Mouse (Mus musculus) heart, embryonic 11.5 days (tissue): ENCODE data around the gene Bach2. TPM values are rescaled to one million over a fixed set of nuclear protein-coding genes. Genes with fewer than 3 reads are reported as not detected.

Experiments used
- ATAC-seq: fragments of 200-750 bp; cut with Nextera tagmentation; replicated peaks from 2 replicates; pipeline ENCODE4 v1.8.0; 2017; ENCODE audit warnings: moderate library complexity; ENCODE audit not compliant: insufficient number of reproducible peaks, low FRiP score, low TSS enrichment
- H3K27ac ChIP-seq: fragments of 300-500 bp; sonication (generic); 2 replicates; pipeline ENCODE4 v1.5.1; 2014; ENCODE audit warnings: mild to moderate bottlenecking, low read depth, low read length
- H3K27me3 ChIP-seq: fragments of 300-500 bp; sonication (generic); 2 replicates; pipeline ENCODE4 v1.6.1; 2014; ENCODE audit warnings: mild to moderate bottlenecking, low read length, mixed read lengths; ENCODE audit not compliant: control insufficient read depth, insufficient read depth
- H3K36me3 ChIP-seq: fragments of 300-500 bp; sonication (generic); 2 replicates; pipeline ENCODE4 v1.6.1; 2014; ENCODE audit warnings: mild to moderate bottlenecking, low read length, moderate library complexity, mixed read lengths; ENCODE audit not compliant: control insufficient read depth, insufficient read depth
- H3K4me1 ChIP-seq: fragments of 300-500 bp; sonication (generic); 2 replicates; pipeline ENCODE4 v1.6.1; 2014; ENCODE audit warnings: low read length; ENCODE audit not compliant: control insufficient read depth, insufficient read depth
- H3K4me2 ChIP-seq: fragments of 300-500 bp; sonication (generic); 2 replicates; pipeline ENCODE4 v1.6.1; 2014; ENCODE audit warnings: mild to moderate bottlenecking, moderate library complexity
- H3K4me3 ChIP-seq: fragments of 300-500 bp; sonication (generic); 2 replicates; pipeline ENCODE4 v1.5.1; 2014; ENCODE audit warnings: low read depth, low read length
- H3K9ac ChIP-seq: fragments of 300-500 bp; sonication (generic); 2 replicates; pipeline ENCODE4 v1.6.1; 2014; ENCODE audit warnings: mild to moderate bottlenecking, low read depth, low read length, moderate library complexity
- H3K9me3 ChIP-seq: fragments of 300-500 bp; sonication (generic); replicated peaks from 2 replicates; pipeline ENCODE4 v1.6.1; 2016; ENCODE audit warnings: low read length; ENCODE audit not compliant: control insufficient read depth
- WGBS: fragments of 180-500 bp; shearing (Covaris S2); extraction: QIAGEN DNeasy Blood & Tissue Kit; methylation state at CpG from one replicate; pipeline ENCODE4 v1.1.7; 2014; ENCODE audit not compliant: insufficient replicate concordance; 5-methylcytosine and 5-hydroxymethylcytosine counted together
- polyA plus RNA-seq: library from polyadenylated mRNA; unstranded; fragments of >200 nt; fragmentation: Nextera tagmentation; extraction: Ambion mirVana; gene quantifications from 2 replicates; pipeline ENCODE4 v1.2.1, GENCODE M21; 2014

Gene Bach2
- polyA plus RNA-seq, 1 experiment from 2014 or later: 8.0 TPM

DNA sequence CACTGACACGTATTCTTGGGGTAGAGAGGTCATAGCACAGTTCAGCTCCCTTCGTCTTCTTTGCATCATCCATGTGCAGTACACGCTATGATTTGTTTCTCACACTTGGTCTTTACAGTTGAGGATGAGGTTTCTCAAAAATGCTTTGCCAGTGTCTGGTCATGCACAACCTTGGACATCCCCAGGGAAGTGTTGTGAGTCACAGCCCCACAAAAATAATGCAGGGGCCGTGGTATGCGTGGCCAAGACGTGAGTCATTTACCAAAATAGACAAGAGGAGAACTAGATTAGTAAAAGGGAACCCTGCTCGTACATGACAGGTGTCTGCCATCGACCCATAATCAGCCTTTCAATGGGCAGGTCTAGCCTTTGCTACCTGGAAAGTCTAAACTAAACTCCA is 152.7 kb downstream of the Bach2 start:
- Histone ChIP-seq H3K4me1 (peaks cover 40% of the 10 kb centered on the region), H3K4me3 (no peak overlapping the region), H3K36me3 (no peaks in the 10 kb centered on the region), H3K4me2 (no peak overlapping the region), H3K9me3 (no peaks in the 10 kb centered on the region), H3K27me3 (no peaks in the 10 kb centered on the region), H3K27ac (no peak overlapping the region), H3K9ac (no peak overlapping the region)
- 75% methylated on average over 8 of the region's 8 CpGs for WGBS
- ATAC-seq: no peak

DNA sequence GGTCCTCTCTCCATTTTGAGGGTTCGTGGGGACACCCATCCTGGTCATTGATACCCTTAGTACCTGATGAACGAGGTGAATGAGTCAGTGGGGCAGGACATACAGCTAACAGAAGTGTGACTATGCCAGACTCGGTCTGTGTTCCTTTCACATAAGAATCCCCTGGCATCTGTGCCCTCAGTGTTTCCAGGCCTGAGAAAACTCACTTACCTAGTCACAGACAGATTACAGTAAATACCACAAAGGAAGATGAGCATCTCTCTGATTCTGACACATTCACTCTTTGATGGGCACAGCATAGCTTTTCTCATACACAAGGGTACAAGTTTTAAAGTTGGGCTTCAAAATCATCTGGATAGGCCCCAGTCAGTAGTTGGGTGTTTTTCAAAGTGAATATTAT is 154.6 kb downstream of the Bach2 start:
- Histone ChIP-seq H3K27me3 (no peaks in the 10 kb centered on the region), H3K36me3 (no peaks in the 10 kb centered on the region), H3K4me1 (peaks cover 20% of the 10 kb centered on the region), H3K4me2 (no peak overlapping the region), H3K9me3 (no peaks in the 10 kb centered on the region), H3K27ac (no peak overlapping the region), H3K4me3 (no peak overlapping the region), H3K9ac (no peak overlapping the region)
- no peak for ATAC-seq
- WGBS: 72% methylated on average over 3 of the region's 3 CpGs

DNA sequence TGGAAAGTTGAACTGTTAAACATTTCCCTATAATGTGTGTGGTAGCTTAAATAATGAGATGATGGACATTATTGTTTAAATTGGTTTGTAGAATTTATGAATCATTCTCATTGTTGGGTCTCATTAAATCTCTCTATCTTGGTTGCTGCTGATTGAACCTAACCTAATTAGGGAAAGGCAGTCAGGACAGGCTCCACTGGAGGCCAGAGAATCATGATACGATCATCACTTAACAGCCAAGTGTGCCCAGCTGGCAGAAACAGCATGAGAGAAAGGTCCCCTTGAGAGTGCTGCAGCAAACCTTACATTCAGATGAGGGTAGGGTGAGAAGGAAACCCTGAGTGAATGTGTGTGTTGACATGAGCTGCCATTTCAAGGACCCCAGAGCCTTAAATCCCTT is 155.3 kb downstream of the Bach2 start:
- H3K9ac ChIP-seq: no peak overlapping the region
- H3K4me1 ChIP-seq: peaks cover 13% of the 10 kb centered on the region
- H3K4me3 ChIP-seq: no peak overlapping the region
- WGBS: 63% methylated on average over 1 of the region's 1 CpGs
- H3K4me2 ChIP-seq: no peak overlapping the region
- 0 out of 2 replicates have a peak overlapping the region, but pooled peaks have one; percentile 7 for H3K27ac ChIP-seq
- no peak for ATAC-seq
- H3K36me3 ChIP-seq: no peaks in the 10 kb centered on the region
- H3K9me3 ChIP-seq: no peaks in the 10 kb centered on the region
- no peaks in the 10 kb centered on the region for H3K27me3 ChIP-seq

DNA sequence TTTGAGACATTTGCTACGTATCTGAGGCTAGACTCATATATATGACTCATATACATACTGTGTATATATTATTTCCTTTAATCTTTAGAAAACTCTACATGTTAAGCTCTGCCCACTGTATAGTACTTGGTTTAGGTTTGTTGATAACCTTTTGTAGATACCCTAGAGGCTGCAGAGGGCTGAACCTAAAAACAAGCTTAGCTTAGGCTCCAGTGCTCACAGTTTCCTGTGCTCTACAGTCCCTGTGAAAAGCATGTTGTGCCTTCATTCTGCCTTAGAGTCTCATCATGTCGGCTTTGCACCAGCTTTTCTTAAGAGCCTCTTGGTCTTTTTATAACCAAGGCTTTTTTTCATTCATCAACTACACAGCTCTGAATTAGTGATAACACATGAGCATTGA is 156.2 kb downstream of the Bach2 start:
- 79% methylated on average over 2 of the region's 2 CpGs for WGBS

DNA sequence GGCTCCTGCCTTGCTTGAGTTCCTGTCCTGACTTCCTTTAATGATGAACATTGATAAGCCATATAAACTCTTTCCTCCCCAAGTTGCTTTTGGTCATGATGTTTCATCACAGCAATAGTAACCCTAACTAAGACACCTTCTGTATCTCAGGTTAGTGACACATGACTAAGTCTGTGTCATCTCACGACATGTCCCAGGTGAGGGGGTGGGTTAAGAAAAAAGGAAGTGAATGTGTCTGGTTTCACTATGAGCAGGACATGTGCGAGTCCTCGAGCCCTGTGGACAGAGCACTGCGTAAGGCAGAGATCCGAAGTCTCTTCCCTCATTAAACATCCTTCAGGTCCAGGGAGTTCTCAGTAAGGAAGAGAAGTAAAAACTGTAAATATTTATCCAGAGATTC is 162.9 kb downstream of the Bach2 start:
- H3K9ac ChIP-seq: no peak overlapping the region
- no peak overlapping the region for H3K4me2 ChIP-seq
- no peak overlapping the region for H3K27ac ChIP-seq
- WGBS: 84% methylated on average over 5 of the region's 5 CpGs
- H3K9me3 ChIP-seq: no peaks in the 10 kb centered on the region
- no peak overlapping the region for H3K4me3 ChIP-seq
- no peaks in the 10 kb centered on the region for H3K36me3 ChIP-seq
- H3K4me1 ChIP-seq: peaks cover 13% of the 10 kb centered on the region
- ATAC-seq: no peak
- H3K27me3 ChIP-seq: no peaks in the 10 kb centered on the region

More for the DNA sequence above, 156.2 kb downstream of the Bach2 start:
- Histone ChIP-seq H3K9ac (no peak overlapping the region), H3K4me2 (no peak overlapping the region), H3K4me3 (no peak overlapping the region), H3K4me1 (peaks cover 7% of the 10 kb centered on the region), H3K9me3 (no peaks in the 10 kb centered on the region), H3K27me3 (no peaks in the 10 kb centered on the region), H3K36me3 (no peaks in the 10 kb centered on the region), H3K27ac (no peak overlapping the region)
- no peak for ATAC-seq

DNA sequence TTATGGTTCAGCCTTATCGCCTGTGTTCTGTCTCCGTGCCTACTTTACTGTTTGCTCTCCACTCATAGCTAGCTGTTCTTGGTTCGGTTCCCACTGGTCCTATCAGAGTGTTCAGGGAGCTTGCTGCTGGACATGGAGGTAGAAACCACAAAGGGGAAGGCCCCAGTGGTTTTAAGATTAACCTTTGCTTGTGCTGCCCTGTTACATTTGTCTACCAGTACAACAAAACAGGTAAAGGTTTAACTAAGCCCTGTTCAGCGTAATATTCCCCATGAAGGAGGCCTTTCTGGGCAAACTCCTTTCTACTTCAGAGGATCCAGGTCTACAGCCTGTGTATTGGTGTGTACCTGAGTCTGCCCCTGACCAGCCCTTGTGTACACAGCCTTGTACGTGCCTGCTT is 164.9 kb downstream of the Bach2 start:
- H3K4me3 ChIP-seq: no peak overlapping the region
- peaks cover 13% of the 10 kb centered on the region for H3K4me1 ChIP-seq
- H3K27ac ChIP-seq: no peak overlapping the region
- H3K9ac ChIP-seq: no peak overlapping the region
- no peaks in the 10 kb centered on the region for H3K9me3 ChIP-seq
- WGBS: 79% methylated on average over 5 of the region's 5 CpGs
- H3K27me3 ChIP-seq: no peaks in the 10 kb centered on the region
- no peaks in the 10 kb centered on the region for H3K36me3 ChIP-seq
- H3K4me2 ChIP-seq: no peak overlapping the region
- no peak for ATAC-seq

DNA sequence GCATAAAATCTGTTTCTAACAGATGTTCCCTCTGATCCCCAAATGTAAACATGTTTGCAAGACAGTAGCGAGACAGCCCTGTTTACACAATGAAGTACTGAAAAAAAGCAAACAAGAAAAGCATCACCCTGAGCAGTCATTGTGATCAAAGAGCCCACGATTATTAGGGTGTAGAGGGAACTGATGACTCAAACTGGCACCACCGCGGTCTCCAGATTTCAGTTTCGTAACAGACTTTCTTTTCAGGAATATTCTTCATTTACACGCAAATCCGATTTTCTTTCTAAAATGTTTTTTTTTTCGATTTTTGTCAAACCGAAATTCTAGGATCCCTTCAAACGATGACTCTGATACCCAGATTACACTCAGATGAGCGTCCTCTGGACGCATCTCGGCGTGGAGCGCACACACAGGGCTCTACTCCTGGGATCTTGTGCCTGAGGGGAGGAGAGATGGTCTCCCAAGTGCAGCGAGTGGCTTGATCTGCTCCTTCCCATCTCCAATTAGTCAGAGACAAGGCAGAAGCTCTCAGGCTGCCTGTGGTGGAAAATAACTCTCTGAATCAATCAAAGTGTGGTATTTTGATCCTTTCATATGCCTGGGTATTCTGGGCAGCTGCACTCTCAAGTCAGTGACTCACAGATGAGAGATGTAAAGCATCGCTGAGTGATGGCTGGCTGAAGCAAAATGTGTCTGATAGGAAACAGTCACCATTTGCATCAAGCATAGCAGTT is 166.7 kb downstream of the Bach2 start:
- Histone ChIP-seq H3K4me2 (no peak overlapping the region), H3K4me3 (no peak overlapping the region), H3K27me3 (no peaks in the 10 kb centered on the region), H3K36me3 (no peaks in the 10 kb centered on the region), H3K9ac (no peak overlapping the region), H3K27ac (no peak overlapping the region), H3K9me3 (no peaks in the 10 kb centered on the region), H3K4me1 (peaks cover 13% of the 10 kb centered on the region)
- 77% methylated on average over 17 of the region's 17 CpGs for WGBS
- ATAC-seq: no peak

DNA sequence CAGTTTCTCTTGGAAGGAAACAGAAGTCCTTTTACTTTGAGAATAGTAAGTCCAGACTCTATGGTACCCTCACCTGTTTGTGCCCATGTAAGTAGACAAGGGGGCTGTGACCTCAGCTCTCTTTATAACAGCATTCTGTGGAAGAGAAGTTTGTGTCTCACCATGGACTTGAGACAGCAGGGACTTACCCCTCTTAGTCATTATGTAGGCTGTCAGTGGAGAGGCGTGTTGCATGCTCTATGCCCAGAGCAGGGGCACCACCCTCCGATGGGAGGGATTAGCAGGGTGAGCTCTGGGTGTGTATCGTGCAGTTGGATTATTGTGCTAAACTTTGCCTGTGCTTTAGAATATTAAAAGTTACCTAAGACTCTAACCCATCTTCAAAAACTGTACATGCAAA is 167.4 kb downstream of the Bach2 start:
- H3K9ac ChIP-seq: no peak overlapping the region
- H3K27ac ChIP-seq: no peak overlapping the region
- H3K9me3 ChIP-seq: no peaks in the 10 kb centered on the region
- no peak for ATAC-seq
- H3K27me3 ChIP-seq: no peaks in the 10 kb centered on the region
- peaks cover 13% of the 10 kb centered on the region for H3K4me1 ChIP-seq
- H3K4me2 ChIP-seq: no peak overlapping the region
- 87% methylated on average over 3 of the region's 3 CpGs for WGBS
- no peaks in the 10 kb centered on the region for H3K36me3 ChIP-seq
- H3K4me3 ChIP-seq: no peak overlapping the region

DNA sequence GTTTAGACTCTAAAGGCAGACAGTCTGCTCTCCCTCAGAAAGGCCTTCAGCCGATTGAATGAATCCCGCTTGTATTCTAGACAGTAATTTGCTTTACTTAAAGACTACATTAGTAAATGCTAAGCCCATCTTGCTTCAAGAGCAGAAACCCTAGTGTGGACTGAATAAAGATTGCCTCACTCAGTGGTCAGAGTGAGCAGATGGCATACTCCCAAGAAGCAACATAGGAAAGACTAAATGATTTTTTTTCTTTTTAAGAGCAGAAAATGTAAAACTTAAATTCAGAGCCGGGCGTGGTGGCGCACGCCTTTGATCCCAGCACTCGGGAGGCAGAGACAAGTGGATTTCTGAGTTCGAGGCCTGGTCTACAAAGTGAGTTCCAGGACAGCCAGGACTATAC is 169.9 kb downstream of the Bach2 start:
- H3K4me3 ChIP-seq: no peak overlapping the region
- ATAC-seq: no peak
- no peaks in the 10 kb centered on the region for H3K9me3 ChIP-seq
- no peak overlapping the region for H3K9ac ChIP-seq
- no peak overlapping the region for H3K4me2 ChIP-seq
- H3K4me1 ChIP-seq: peaks cover 13% of the 10 kb centered on the region; the same call in 1 of the 2 replicates
- no peak overlapping the region for H3K27ac ChIP-seq
- H3K27me3 ChIP-seq: no peaks in the 10 kb centered on the region
- 89% methylated on average over 8 of the region's 8 CpGs for WGBS
- no peaks in the 10 kb centered on the region for H3K36me3 ChIP-seq
